Mouse (Mus musculus) midbrain, embryonic 15.5 days (tissue): ENCODE measurements around the gene Noxa1. TPM values are rescaled to one million over a fixed set of nuclear protein-coding genes. Genes with fewer than 3 reads are reported as not detected.

Experiments
- ATAC-seq: fragments of 200-750 bp; cut with Nextera tagmentation; replicated peaks from 2 replicates; pipeline ENCODE4 v1.8.0; 2017; ENCODE audit warnings: moderate TSS enrichment
- H3K27ac ChIP-seq: fragments of 300-500 bp; sonication (generic); 2 replicates; pipeline ENCODE4 v1.5.1; 2015; ENCODE audit warnings: mild to moderate bottlenecking, inconsistent platforms
- H3K27me3 ChIP-seq: fragments of 300-500 bp; sonication (generic); replicated peaks from 2 replicates; pipeline ENCODE4 v1.6.1; 2015; ENCODE audit warnings: inconsistent platforms
- H3K36me3 ChIP-seq: fragments of 300-500 bp; sonication (generic); replicated peaks from 2 replicates; pipeline ENCODE4 v1.6.1; 2015; ENCODE audit warnings: inconsistent platforms
- H3K4me1 ChIP-seq: fragments of 300-500 bp; sonication (generic); 2 replicates; pipeline ENCODE4 v1.6.1; 2015; ENCODE audit warnings: inconsistent platforms
- H3K4me2 ChIP-seq: fragments of 300-500 bp; sonication (generic); 2 replicates; pipeline ENCODE4 v1.6.1; 2015; ENCODE audit warnings: inconsistent platforms, mild to moderate bottlenecking, moderate library complexity
- H3K4me3 ChIP-seq: fragments of 300-500 bp; sonication (generic); 2 replicates; pipeline ENCODE4 v1.5.1; 2015; ENCODE audit warnings: mild to moderate bottlenecking, inconsistent platforms
- H3K9ac ChIP-seq: fragments of 300-500 bp; sonication (generic); 2 replicates; pipeline ENCODE4 v1.6.1; 2015; ENCODE audit warnings: mild to moderate bottlenecking, inconsistent platforms
- H3K9me3 ChIP-seq: fragments of 300-500 bp; sonication (generic); 2 replicates; pipeline ENCODE4 v1.6.1; 2016; ENCODE audit warnings: inconsistent platforms
- WGBS: fragments of 180-500 bp; shearing (Covaris S2); methylation state at CpG from one replicate; pipeline ENCODE4 v1.1.7; 2015; ENCODE audit warnings: mixed read lengths; 5-methylcytosine and 5-hydroxymethylcytosine counted together
- microRNA-seq: library from miRNA; unstranded; fragments of <30 nt; microRNA quantifications from one replicate; pipeline ENCODE4, GENCODE M21; 2016
- polyA plus RNA-seq: library from polyadenylated mRNA; unstranded; fragments of >200 nt; fragmentation: Nextera tagmentation; extraction: Ambion mirVana; gene quantifications from 2 replicates; pipeline ENCODE4 v1.2.1, GENCODE M21; 2015

Noxa1 gene
- polyA plus RNA-seq, 1 experiment from 2014 or later: not detected

DNA sequence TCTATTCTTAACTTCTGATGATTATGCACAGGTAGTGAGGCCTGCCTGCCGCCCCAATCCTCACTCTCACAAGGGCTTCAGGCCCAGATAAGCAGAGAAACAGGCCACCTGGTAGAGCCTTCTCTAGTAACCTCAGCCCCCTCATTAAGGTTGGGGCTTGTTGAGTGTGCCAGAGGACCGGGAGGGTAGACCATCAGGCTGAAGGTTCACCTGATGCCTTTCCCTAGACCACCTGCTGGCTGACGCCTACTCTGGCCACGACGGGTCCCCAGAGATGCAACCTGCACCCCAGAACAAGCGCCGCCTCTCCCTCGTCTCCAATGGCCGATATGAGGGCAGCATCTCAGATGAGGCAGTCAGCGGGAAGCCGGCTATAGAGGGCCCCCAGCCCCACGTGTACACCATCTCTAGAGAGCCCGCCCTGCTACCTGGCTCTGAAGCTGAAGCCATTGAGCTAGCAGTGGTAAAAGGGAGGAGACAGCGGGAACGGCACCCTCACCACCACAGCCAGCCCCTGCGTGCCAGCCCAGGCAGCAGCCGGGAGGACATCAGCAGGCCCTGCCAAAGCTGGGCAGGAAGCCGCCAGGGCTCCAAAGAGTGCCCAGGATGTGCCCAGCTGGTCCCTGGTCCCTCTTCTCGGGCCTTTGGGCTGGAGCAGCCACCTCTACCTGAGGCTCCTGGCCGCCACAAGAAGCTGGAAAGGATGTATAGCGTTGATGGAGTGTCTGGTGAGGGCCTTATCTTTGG lies 39.4 kb downstream of the Noxa1 start:
- Histone ChIP-seq H3K4me3 (peak overlapping the region; percentile 83), H3K4me1 (peaks cover 22% of the 10 kb centered on the region), H3K9me3 (no peaks in the 10 kb centered on the region), H3K27ac (peak overlapping the region; percentile 72; the same call in 1 of the 2 replicates), H3K4me2 (peak overlapping the region; percentile 88), H3K36me3 (peaks cover 17% of the 10 kb centered on the region), H3K9ac (peak overlapping the region; percentile 89), H3K27me3 (no peaks in the 10 kb centered on the region)
- peak; percentile 10; the same call in 1 of the 2 replicates for ATAC-seq
- WGBS: 87% methylated on average over 21 of the region's 21 CpGs

DNA sequence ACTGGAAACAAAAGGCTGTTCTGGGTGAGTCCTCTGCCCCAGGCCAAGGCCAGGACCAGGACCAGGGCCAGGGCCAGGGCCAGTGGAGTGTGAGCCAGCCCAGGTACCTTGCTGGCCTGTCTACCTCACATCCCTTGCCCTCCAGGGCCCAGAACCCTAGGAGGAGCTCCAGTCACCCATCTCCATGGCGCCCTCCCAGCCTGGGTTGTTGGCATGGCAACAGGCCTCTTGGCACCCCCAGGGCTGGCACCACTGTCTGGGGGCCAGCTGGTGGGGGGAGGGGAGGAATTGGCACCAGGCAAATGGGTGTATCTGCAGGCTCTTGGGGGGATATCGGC lies 39.9 kb downstream of the Noxa1 start:
- peak overlapping the region; percentile 83 for H3K4me3 ChIP-seq
- peaks cover 22% of the 10 kb centered on the region for H3K4me1 ChIP-seq
- no peaks in the 10 kb centered on the region for H3K9me3 ChIP-seq
- H3K9ac ChIP-seq: peak overlapping the region; percentile 89
- peak; percentile 24; the same call in 1 of the 2 replicates for ATAC-seq
- no peaks in the 10 kb centered on the region for H3K27me3 ChIP-seq
- H3K36me3 ChIP-seq: peaks cover 11% of the 10 kb centered on the region; the same call in 1 of the 2 replicates
- peak overlapping the region; percentile 88 for H3K4me2 ChIP-seq
- 41% methylated on average over 2 of the region's 2 CpGs for WGBS
- H3K27ac ChIP-seq: peak overlapping the region; percentile 72

DNA sequence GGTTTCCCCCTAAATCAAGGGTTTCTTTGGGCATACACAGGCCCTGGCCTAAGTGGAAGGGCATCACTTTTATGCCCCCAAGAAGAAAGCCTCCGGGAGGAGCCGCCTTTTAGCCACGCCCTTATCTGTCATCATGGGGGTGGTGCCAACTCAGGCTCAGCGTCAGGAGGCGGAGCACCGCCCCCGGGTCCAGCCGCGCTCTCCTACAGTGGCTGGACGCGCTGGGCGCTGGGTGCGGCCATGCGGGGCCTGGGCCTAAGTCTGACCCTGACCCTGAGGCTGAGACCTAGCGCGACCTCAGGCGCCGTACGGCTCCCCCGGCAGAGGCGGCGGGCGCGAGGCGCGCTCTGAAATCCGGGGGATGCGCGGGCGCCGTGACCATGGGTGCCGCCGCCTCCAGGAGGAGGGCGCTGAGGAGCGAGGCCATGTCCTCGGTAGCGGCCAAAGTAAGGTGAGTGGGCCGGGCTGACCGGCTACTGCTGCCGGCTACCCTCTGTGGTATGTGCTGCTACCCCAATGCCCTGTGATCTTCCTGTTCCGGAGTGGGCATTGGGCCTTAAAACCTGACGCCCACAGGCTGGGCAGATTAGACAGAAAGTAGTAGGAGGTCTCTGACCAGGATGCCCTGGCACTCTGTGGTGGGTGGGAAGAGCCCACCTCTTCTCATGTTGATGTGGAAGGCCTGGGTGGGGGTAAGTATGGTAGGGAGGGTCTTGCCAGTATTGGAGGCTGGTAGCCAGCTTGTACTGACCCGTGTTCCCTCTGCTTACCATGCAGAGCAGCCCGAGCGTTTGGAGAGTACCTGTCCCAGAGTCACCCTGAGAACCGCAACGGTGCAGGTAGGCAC lies 40.5 kb downstream of the Noxa1 start, which contains the start of gene Nsmf:
Nsmf (plus strand) TSS at position 135 of the 847 bp plus-strand sequence.
- H3K4me1 ChIP-seq: peaks cover 22% of the 10 kb centered on the region
- H3K27me3 ChIP-seq: no peaks in the 10 kb centered on the region
- ATAC-seq: peak; percentile 91
- H3K27ac ChIP-seq: peak within 1 kb of the TSS; percentile 72
- peak within 1 kb of the TSS; percentile 89 for H3K9ac ChIP-seq
- 4% methylated on average over 47 of the region's 47 CpGs for WGBS
- no peaks in the 10 kb centered on the region for H3K9me3 ChIP-seq
- H3K36me3 ChIP-seq: 0 out of 2 replicates have a peak, but pooled peaks cover 6% of the 10 kb centered on the region
- peak within 1 kb of the TSS; percentile 83 for H3K4me3 ChIP-seq
- H3K4me2 ChIP-seq: peak within 1 kb of the TSS; percentile 88

DNA sequence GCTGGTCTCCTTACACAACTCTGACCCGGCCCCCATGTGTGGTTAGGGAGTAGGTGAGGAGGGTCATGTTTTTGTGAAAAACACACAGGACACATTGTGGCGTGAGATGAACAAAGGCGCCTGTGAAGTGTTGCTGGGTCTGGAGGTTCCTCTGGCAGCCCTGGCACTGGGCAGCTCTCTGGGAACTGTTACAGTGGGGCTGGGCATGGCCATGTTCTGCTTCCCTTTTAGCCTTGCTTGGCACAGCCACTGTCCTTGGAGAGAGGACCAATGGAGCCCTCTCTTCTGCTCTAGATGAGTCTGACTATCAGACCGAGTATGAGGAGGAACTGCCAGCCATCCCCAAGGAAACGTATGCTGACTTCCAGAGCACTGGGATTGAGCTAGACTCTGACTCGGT lies 41.8 kb downstream of the Noxa1 start:
- H3K27ac ChIP-seq: no peak overlapping the region
- no peaks in the 10 kb centered on the region for H3K27me3 ChIP-seq
- ATAC-seq: no peak
- peaks cover 22% of the 10 kb centered on the region for H3K4me1 ChIP-seq
- 96% methylated on average over 6 of the region's 6 CpGs for WGBS
- no peak overlapping the region for H3K9ac ChIP-seq
- no peak overlapping the region for H3K4me3 ChIP-seq
- H3K36me3 ChIP-seq: 0 out of 2 replicates have a peak, but pooled peaks cover 3% of the 10 kb centered on the region
- H3K9me3 ChIP-seq: no peaks in the 10 kb centered on the region
- no peak overlapping the region for H3K4me2 ChIP-seq

DNA sequence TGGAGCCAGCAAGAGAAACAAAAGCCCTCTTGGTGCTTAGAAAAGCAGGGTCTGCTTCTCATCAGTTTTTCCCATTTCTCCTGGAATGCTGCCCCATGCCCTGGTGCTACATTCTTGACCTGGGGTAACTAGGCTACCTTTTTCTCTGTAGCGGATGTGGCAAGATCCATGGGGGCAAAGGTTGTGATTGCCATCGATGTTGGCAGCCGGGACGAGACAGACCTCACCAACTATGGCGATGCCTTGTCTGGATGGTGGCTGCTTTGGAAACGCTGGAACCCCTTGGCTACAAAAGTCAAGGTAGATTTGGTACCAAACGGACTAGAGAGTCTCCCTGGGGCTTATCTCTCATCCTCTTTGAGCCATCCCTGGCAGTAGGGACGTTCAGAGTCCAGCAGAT lies 43.5 kb downstream of the Noxa1 start:
- 83% methylated on average over 8 of the region's 8 CpGs for WGBS

DNA sequence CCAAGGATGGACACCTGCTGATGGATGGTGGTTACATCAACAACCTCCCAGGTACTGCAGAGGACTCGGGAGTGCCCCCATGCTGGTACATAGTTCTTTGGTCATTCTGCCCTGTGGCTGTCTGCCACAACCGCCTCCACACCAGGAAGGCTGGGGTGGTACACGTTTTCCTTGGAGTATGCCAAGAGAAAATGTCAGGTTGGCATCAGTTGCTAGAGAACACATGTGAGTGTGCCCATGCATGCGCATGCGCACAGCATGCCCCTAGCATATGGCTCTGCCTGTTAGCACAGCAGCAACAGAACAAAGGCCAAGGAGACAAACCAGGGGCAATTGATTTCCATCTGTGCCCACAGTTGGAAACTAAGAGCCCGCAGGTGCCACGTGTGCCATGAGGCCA lies 44.0 kb downstream of the Noxa1 start:
- no peak overlapping the region for H3K4me2 ChIP-seq
- H3K9me3 ChIP-seq: no peaks in the 10 kb centered on the region
- no peak for ATAC-seq
- H3K4me3 ChIP-seq: no peak overlapping the region
- no peak overlapping the region for H3K9ac ChIP-seq
- WGBS: 87% methylated on average over 7 of the region's 7 CpGs
- H3K27me3 ChIP-seq: no peaks in the 10 kb centered on the region
- peaks cover 16% of the 10 kb centered on the region for H3K4me1 ChIP-seq
- no peak overlapping the region for H3K27ac ChIP-seq
- no peaks in the 10 kb centered on the region for H3K36me3 ChIP-seq

More for the DNA sequence above, 43.5 kb downstream of the Noxa1 start:
- Histone ChIP-seq H3K4me2 (no peak overlapping the region), H3K4me1 (peaks cover 21% of the 10 kb centered on the region), H3K9me3 (no peaks in the 10 kb centered on the region), H3K36me3 (no peaks in the 10 kb centered on the region), H3K4me3 (no peak overlapping the region), H3K9ac (no peak overlapping the region), H3K27ac (no peak overlapping the region), H3K27me3 (no peaks in the 10 kb centered on the region)
- no peak for ATAC-seq

DNA sequence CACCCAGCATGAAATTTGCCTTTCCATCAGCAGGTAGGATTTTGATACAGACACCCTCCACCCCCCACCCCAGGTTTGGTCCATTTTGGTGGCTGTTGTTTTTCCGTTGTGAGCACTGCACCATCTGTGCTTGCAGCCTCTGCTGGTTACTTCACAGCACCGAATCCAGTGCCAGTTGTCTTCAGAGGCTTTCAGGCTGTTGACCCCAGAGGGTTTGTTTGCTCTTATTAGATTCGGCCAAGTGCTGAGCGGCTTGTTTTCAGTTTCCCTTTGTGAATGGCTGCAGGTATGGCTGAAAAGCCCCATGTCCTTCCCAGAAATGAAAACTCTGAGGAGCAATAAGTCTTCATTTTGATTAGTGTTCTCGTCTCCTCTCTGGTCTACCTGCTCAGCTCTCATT lies 54.9 kb downstream of the Noxa1 start:
- 83% methylated on average over 5 of the region's 5 CpGs for WGBS
- Histone ChIP-seq H3K9ac (no peak overlapping the region), H3K27ac (no peak overlapping the region), H3K4me2 (no peak overlapping the region), H3K27me3 (no peaks in the 10 kb centered on the region), H3K36me3 (no peaks in the 10 kb centered on the region), H3K9me3 (no peaks in the 10 kb centered on the region), H3K4me1 (no peaks in the 10 kb centered on the region), H3K4me3 (no peak overlapping the region)
- no peak for ATAC-seq

Small RNA genes lying within 50 kb of the gene (microRNA-seq; reads per million reads assigned to microRNA genes)
- not detected for gene Gm24328
- not detected for gene Mir7664

Other genes starting within 250 kb of the Noxa1 start
- 108 and 117 TPM in 2 replicates for gene Ehmt1, start 175.5 kb downstream of the Noxa1 start, polyA plus RNA-seq
- 33.5 and 35.7 TPM in 2 replicates for gene Arrdc1, start 159.9 kb downstream of the Noxa1 start, polyA plus RNA-seq
- 24.3 and 25.3 TPM in 2 replicates for gene Zmynd19, start 145.4 kb downstream of the Noxa1 start, polyA plus RNA-seq
- 37.7 and 44.8 TPM in 2 replicates for gene Dph7, start 132.7 kb downstream of the Noxa1 start, polyA plus RNA-seq
- gene Mrpl41, start 120.1 kb downstream of the Noxa1 start, polyA plus RNA-seq: 139 and 148 TPM in 2 replicates
- 3.3 and 4.5 TPM in 2 replicates for gene Pnpla7, start 119.1 kb downstream of the Noxa1 start, polyA plus RNA-seq
- 180 and 188 TPM in 2 replicates for gene Nsmf, start 40.8 kb downstream of the Noxa1 start, polyA plus RNA-seq
- gene Entpd8, start 14.8 kb downstream of the Noxa1 start, polyA plus RNA-seq: not detected in 2 replicates
- gene Nrarp, start 85.6 kb upstream of the Noxa1 start, polyA plus RNA-seq: 15.3 and 18.1 TPM in 2 replicates
- 1.9 and 2.0 TPM in 2 replicates for gene Tor4a, start 101.7 kb upstream of the Noxa1 start, polyA plus RNA-seq
- gene Nelfb, start 116.3 kb upstream of the Noxa1 start, polyA plus RNA-seq: 126 and 129 TPM in 2 replicates
- gene Stpg3, start 119.5 kb upstream of the Noxa1 start, polyA plus RNA-seq: not detected in 2 replicates
- 0.43 and 0.78 TPM in 2 replicates for gene Fam166a, start 123.6 kb upstream of the Noxa1 start, polyA plus RNA-seq
- gene Tubb4b, start 129.6 kb upstream of the Noxa1 start, polyA plus RNA-seq: 364 and 396 TPM in 2 replicates
- gene Slc34a3, start 139.2 kb upstream of the Noxa1 start, polyA plus RNA-seq: not detected in 2 replicates
- gene Rnf224, start 141.6 kb upstream of the Noxa1 start, polyA plus RNA-seq: not detected in 2 replicates
- gene Rnf208, start 147.1 kb upstream of the Noxa1 start, polyA plus RNA-seq: 148 and 150 TPM in 2 replicates
- gene Cysrt1, start 147.3 kb upstream of the Noxa1 start, polyA plus RNA-seq: 0.26 and 0.46 TPM in 2 replicates
- 6.2 and 8.4 TPM in 2 replicates for gene AL732309.1, start 151.7 kb upstream of the Noxa1 start, polyA plus RNA-seq
- 13.8 and 15.4 TPM in 2 replicates for gene Tmem203, start 160.3 kb upstream of the Noxa1 start, polyA plus RNA-seq
- gene Tprn, start 167.5 kb upstream of the Noxa1 start, polyA plus RNA-seq: 16.7 and 16.9 TPM in 2 replicates
- gene Ssna1, start 177.3 kb upstream of the Noxa1 start, polyA plus RNA-seq: 186 and 197 TPM in 2 replicates
- 153 and 157 TPM in 2 replicates for gene Anapc2, start 177.3 kb upstream of the Noxa1 start, polyA plus RNA-seq
- not detected in 2 replicates for gene Tmem210, start 193.0 kb upstream of the Noxa1 start, polyA plus RNA-seq
- gene Lrrc26, start 194.8 kb upstream of the Noxa1 start, polyA plus RNA-seq: 0.14 and 0.23 TPM in 2 replicates
- gene Grin1, start 224.0 kb upstream of the Noxa1 start, polyA plus RNA-seq: 49.1 and 51.5 TPM in 2 replicates
- gene Man1b1, start 237.2 kb upstream of the Noxa1 start, polyA plus RNA-seq: 44.3 and 50.3 TPM in 2 replicates